Mouse (Mus musculus): ENCODE measurements around the gene Smpd1.

Gene Smpd1

GRCm38 (mm10) chr7:105554212-105554942 lies at the start of gene Smpd1:
TSS of gene Smpd1 (plus strand) at chr7:105554360.
- peak; percentile 80 for DNase-seq (ENCODE audit: low read depth, low spot score)

GRCm38 (mm10) chr7:105507257-105507656 lies 46.9 kb upstream of the Smpd1 start:
- DNase-seq (ENCODE audit: low read depth, low spot score), result no peak

- no peak for DNase-seq (ENCODE audit: low read depth, low spot score)
Observed at GRCm38 (mm10) chr7:105510143-105510542, 44.0 kb upstream of the Smpd1 start.

- peak; percentile 14 for DNase-seq (ENCODE audit: low read depth, low spot score)
Observed at GRCm38 (mm10) chr7:105513845-105514291, 40.3 kb upstream of the Smpd1 start.

- DNase-seq (ENCODE audit: low read depth, low spot score), result no peak
Observed at GRCm38 (mm10) chr7:105514561-105514960, 39.6 kb upstream of the Smpd1 start.

GRCm38 (mm10) chr7:105515178-105515577 lies 39.0 kb upstream of the Smpd1 start:
- DNase-seq (ENCODE audit: low read depth, low spot score), result no peak

GRCm38 (mm10) chr7:105516669-105517360 lies 37.3 kb upstream of the Smpd1 start:
- DNase-seq (ENCODE audit: low read depth, low spot score), result no peak

- no peak for DNase-seq (ENCODE audit: low read depth, low spot score)
Observed at GRCm38 (mm10) chr7:105519336-105519735, 34.8 kb upstream of the Smpd1 start.

- DNase-seq (ENCODE audit: low read depth, low spot score), result no peak
Observed at GRCm38 (mm10) chr7:105519771-105520170, 34.4 kb upstream of the Smpd1 start.

GRCm38 (mm10) chr7:105520201-105520600 lies 34.0 kb upstream of the Smpd1 start:
- no peak for DNase-seq (ENCODE audit: low read depth, low spot score)

GRCm38 (mm10) chr7:105524222-105524621 lies 29.9 kb upstream of the Smpd1 start:
- DNase-seq (ENCODE audit: low read depth, low spot score), result no peak

GRCm38 (mm10) chr7:105527306-105527937 lies 26.7 kb upstream of the Smpd1 start:
- no peak for DNase-seq (ENCODE audit: low read depth, low spot score)

- no peak for DNase-seq (ENCODE audit: low read depth, low spot score)
Observed at GRCm38 (mm10) chr7:105528094-105528493, 26.1 kb upstream of the Smpd1 start.

GRCm38 (mm10) chr7:105534162-105534561 lies 20.0 kb upstream of the Smpd1 start:
- DNase-seq (ENCODE audit: low read depth, low spot score), result no peak

GRCm38 (mm10) chr7:105545986-105546385 lies 8.2 kb upstream of the Smpd1 start:
- DNase-seq (ENCODE audit: low read depth, low spot score), result no peak

GRCm38 (mm10) chr7:105547970-105548369 lies 6.2 kb upstream of the Smpd1 start:
- DNase-seq (ENCODE audit: low read depth, low spot score), result no peak

- peak; percentile 14 for DNase-seq (ENCODE audit: low read depth, low spot score)
Observed at GRCm38 (mm10) chr7:105549035-105549434, 5.1 kb upstream of the Smpd1 start.

GRCm38 (mm10) chr7:105553456-105554211 lies 526 bp upstream of the Smpd1 start:
- no peak for DNase-seq (ENCODE audit: low read depth, low spot score)

- no peak for DNase-seq (ENCODE audit: low read depth, low spot score)
Observed at GRCm38 (mm10) chr7:105555571-105555970, 1.4 kb downstream of the Smpd1 start.

- DNase-seq (ENCODE audit: low read depth, low spot score), result no peak
Observed at GRCm38 (mm10) chr7:105556406-105556805, 2.2 kb downstream of the Smpd1 start.

GRCm38 (mm10) chr7:105557671-105558070 lies 3.5 kb downstream of the Smpd1 start:
- no peak for DNase-seq (ENCODE audit: low read depth, low spot score)

GRCm38 (mm10) chr7:105559016-105559415 lies 4.9 kb downstream of the Smpd1 start:
- no peak for DNase-seq (ENCODE audit: low read depth, low spot score)
